Mouse (Mus musculus): Measurements from ENCODE around the gene Pnldc1. TPM values are rescaled to one million over a fixed set of nuclear protein-coding genes. Genes with fewer than 3 reads are reported as not detected.

Pnldc1 gene
- polyA plus RNA-seq, 1 experiment from 2014 or later = 2.8 TPM

GRCm38 (mm10) chr17:12849778-12850382 is 60.1 kb downstream of the Pnldc1 start:
- Histone ChIP-seq H3K4me1 (no peaks in the 10 kb centered on the region), H3K9ac (no peak overlapping the region), H3K27me3 (no peaks in the 10 kb centered on the region), H3K36me3 (ENCODE audit: poor library complexity, severe bottlenecking) (no peaks in the 10 kb centered on the region), H3K9me3 (replicated peaks) (no peaks in the 10 kb centered on the region), H3K4me3 (no peak overlapping the region), H3K27ac (no peak overlapping the region), H3K4me2 (no peak overlapping the region)
- WGBS = 86% methylated on average over 8 of the region's 8 CpGs
- peak; percentile 69; the same call in 1 of the 2 replicates for ATAC-seq

- WGBS = 65% methylated on average over 4 of the region's 4 CpGs
- ATAC-seq = no peak
These were observed 62.3 kb downstream of the Pnldc1 start for GRCm38 (mm10) chr17:12847736-12848135.

DNA sequence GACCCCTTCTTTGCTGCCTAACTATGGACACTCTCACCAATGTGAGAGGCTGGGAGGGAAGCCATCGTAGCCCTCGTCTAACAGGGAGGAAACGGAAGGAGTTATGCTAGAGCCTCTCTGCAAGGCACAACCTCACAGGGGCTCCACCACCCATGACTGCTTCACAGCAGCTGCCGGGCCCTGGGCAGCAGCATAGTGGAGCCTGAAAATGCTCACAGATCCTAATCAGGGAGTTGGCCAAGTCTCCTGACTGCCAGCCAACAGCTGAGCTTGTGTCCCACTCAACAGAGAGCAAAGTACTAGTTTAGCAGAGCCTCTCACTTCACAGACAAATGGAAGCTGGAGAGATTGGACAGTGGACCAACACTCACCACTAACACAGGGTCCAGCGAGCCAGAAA is 63.6 kb downstream of the Pnldc1 start:
- Histone ChIP-seq H3K9ac (no peak overlapping the region), H3K27me3 (no peaks in the 10 kb centered on the region), H3K4me1 (no peaks in the 10 kb centered on the region), H3K9me3 (replicated peaks) (no peaks in the 10 kb centered on the region), H3K27ac (no peak overlapping the region), H3K36me3 (ENCODE audit: poor library complexity, severe bottlenecking) (no peaks in the 10 kb centered on the region), H3K4me2 (no peak overlapping the region), H3K4me3 (no peak overlapping the region)
- ATAC-seq = no peak
- WGBS = 76% methylated on average over 5 of the region's 5 CpGs

More at GRCm38 (mm10) chr17:12847736-12848135, 62.3 kb downstream of the Pnldc1 start:
- no peak overlapping the region for H3K4me2 ChIP-seq
- H3K4me1 ChIP-seq = no peaks in the 10 kb centered on the region
- no peaks in the 10 kb centered on the region for H3K36me3 ChIP-seq (ENCODE audit: poor library complexity, severe bottlenecking)
- no peak overlapping the region for H3K4me3 ChIP-seq
- H3K27me3 ChIP-seq = no peaks in the 10 kb centered on the region
- H3K27ac ChIP-seq = no peak overlapping the region
- no peak overlapping the region for H3K9ac ChIP-seq
- H3K9me3 ChIP-seq (replicated peaks) = no peaks in the 10 kb centered on the region

DNA sequence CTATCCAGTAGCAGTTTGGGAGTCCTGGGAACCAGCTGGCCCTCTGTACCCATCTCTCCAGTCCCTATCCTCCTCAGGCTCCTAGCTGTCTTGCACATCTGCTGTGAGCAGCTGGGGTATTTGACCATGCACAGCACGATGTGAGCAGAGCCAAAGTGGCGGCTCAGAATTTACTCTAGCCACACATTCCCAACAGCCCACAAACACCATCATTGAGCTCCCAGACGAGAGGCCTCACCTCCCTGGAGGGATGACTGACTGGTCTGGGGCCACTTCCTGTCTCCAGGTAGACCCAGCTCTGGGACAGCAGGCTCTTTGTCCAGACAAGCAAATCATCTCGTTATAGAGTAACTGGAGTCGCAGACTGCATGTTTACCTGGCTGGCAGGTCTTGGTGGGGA is 64.2 kb downstream of the Pnldc1 start:
- no peak for ATAC-seq
- 56% methylated on average over 5 of the region's 5 CpGs for WGBS
- Histone ChIP-seq H3K4me3 (no peak overlapping the region), H3K9me3 (replicated peaks) (no peaks in the 10 kb centered on the region), H3K27ac (no peak overlapping the region), H3K4me1 (no peaks in the 10 kb centered on the region), H3K27me3 (no peaks in the 10 kb centered on the region), H3K4me2 (no peak overlapping the region), H3K36me3 (ENCODE audit: poor library complexity, severe bottlenecking) (no peaks in the 10 kb centered on the region), H3K9ac (no peak overlapping the region)

GRCm38 (mm10) chr17:12844540-12844939 is 65.5 kb downstream of the Pnldc1 start:
- no peak for ATAC-seq
- no peak overlapping the region for H3K4me3 ChIP-seq
- no peak overlapping the region for H3K4me2 ChIP-seq
- no peaks in the 10 kb centered on the region for H3K9me3 ChIP-seq (replicated peaks)
- H3K9ac ChIP-seq = no peak overlapping the region
- H3K27ac ChIP-seq = no peak overlapping the region
- H3K36me3 ChIP-seq (ENCODE audit: poor library complexity, severe bottlenecking) = no peaks in the 10 kb centered on the region
- WGBS = 88% methylated on average over 4 of the region's 4 CpGs
- H3K27me3 ChIP-seq = no peaks in the 10 kb centered on the region
- no peaks in the 10 kb centered on the region for H3K4me1 ChIP-seq

- Histone ChIP-seq H3K27ac (no peak overlapping the region), H3K9ac (no peak overlapping the region), H3K9me3 (replicated peaks) (no peaks in the 10 kb centered on the region), H3K36me3 (ENCODE audit: poor library complexity, severe bottlenecking) (no peaks in the 10 kb centered on the region), H3K4me3 (no peak overlapping the region), H3K27me3 (no peaks in the 10 kb centered on the region), H3K4me1 (no peaks in the 10 kb centered on the region), H3K4me2 (no peak overlapping the region)
- ATAC-seq = no peak
- 89% methylated on average over 6 of the region's 6 CpGs for WGBS
These were observed 66.2 kb downstream of the Pnldc1 start for GRCm38 (mm10) chr17:12843826-12844225.

DNA sequence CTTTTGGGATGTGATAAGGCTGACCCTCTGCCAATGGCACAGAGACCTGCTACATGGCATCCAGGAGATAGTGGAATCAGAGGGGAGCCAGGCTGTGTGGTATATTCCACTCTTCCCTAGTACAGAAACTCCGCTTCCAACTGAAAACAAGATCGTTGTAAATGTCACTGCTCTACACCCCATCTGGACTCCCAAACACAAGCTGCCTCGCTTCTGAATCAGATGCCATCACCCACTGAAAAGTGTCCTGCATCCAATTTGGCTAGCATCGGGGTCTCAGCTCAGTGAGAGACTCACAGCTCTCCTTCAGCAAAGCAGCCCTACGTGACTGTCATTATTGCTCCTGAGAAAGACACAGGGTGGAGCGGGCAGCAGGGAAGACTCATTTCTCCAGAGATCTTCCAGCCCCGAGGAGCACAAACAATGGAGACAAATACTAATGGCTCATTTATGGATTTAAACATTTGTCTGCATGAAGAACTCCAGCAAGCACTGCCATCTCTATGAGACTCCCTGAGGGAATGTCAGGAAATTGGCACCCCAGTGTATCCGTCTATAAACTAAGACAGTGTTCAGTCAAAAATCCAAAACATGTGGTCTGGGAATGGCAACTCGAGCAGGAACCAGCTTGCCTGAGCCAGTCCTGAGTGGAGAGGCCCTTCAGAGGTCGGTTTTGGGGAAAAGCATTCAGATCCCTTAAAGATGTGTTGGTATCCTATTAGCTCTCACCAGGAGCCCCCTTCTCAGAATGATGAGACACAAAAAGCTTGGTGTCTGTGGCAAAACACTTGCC is 70.4 kb downstream of the Pnldc1 start:
- H3K27me3 ChIP-seq = no peaks in the 10 kb centered on the region
- H3K27ac ChIP-seq = no peak overlapping the region
- WGBS = 67% methylated on average over 10 of the region's 10 CpGs
- no peak overlapping the region for H3K9ac ChIP-seq
- H3K4me3 ChIP-seq = no peak overlapping the region
- no peaks in the 10 kb centered on the region for H3K4me1 ChIP-seq
- H3K4me2 ChIP-seq = no peak overlapping the region
- H3K9me3 ChIP-seq (replicated peaks) = no peaks in the 10 kb centered on the region
- no peaks in the 10 kb centered on the region for H3K36me3 ChIP-seq (ENCODE audit: poor library complexity, severe bottlenecking)
- ATAC-seq = peak; percentile 58; the same call in 1 of the 2 replicates

Small RNA genes within 50 kb of the gene (microRNA-seq; reads per million reads assigned to microRNA genes)
- not detected for gene Gm24085

Other genes starting within 250 kb of the Pnldc1 start
- not detected in 2 replicates for gene Slc22a1, start 234.4 kb downstream of the Pnldc1 start, polyA plus RNA-seq (2015; fragmentation: Nextera tagmentation; extraction: Ambion mirVana)
- 10.5 and 11.7 TPM in 2 replicates for gene Igf2r, start 140.6 kb downstream of the Pnldc1 start, polyA plus RNA-seq (2015; fragmentation: Nextera tagmentation; extraction: Ambion mirVana)
- gene Mas1, start 42.1 kb downstream of the Pnldc1 start, polyA plus RNA-seq (2015; fragmentation: Nextera tagmentation; extraction: Ambion mirVana) = not detected in 2 replicates
- gene Mrgprh, start 34.2 kb downstream of the Pnldc1 start, polyA plus RNA-seq (2015; fragmentation: Nextera tagmentation; extraction: Ambion mirVana) = not detected in 2 replicates
- 470 and 497 TPM in 2 replicates for gene Tcp1, start 5.5 kb upstream of the Pnldc1 start, polyA plus RNA-seq (2015; fragmentation: Nextera tagmentation; extraction: Ambion mirVana)
- 170 and 186 TPM in 2 replicates for gene Mrpl18, start 6.1 kb upstream of the Pnldc1 start, polyA plus RNA-seq (2015; fragmentation: Nextera tagmentation; extraction: Ambion mirVana)
- 0.71 and 1.5 TPM in 2 replicates for gene Acat3, start 30.4 kb upstream of the Pnldc1 start, polyA plus RNA-seq (2015; fragmentation: Nextera tagmentation; extraction: Ambion mirVana)
- gene Acat2, start 50.5 kb upstream of the Pnldc1 start, polyA plus RNA-seq (2015; fragmentation: Nextera tagmentation; extraction: Ambion mirVana) = 348 and 354 TPM in 2 replicates
- gene Wtap, start 83.9 kb upstream of the Pnldc1 start, polyA plus RNA-seq (2015; fragmentation: Nextera tagmentation; extraction: Ambion mirVana) = 166 and 170 TPM in 2 replicates
- 116 and 118 TPM in 2 replicates for gene Sod2, start 96.6 kb upstream of the Pnldc1 start, polyA plus RNA-seq (2015; fragmentation: Nextera tagmentation; extraction: Ambion mirVana)
- gene Gpr31b, start 142.1 kb upstream of the Pnldc1 start, polyA plus RNA-seq (2015; fragmentation: Nextera tagmentation; extraction: Ambion mirVana) = not detected in 2 replicates
- gene Tcp10b, start 150.9 kb upstream of the Pnldc1 start, polyA plus RNA-seq (2015; fragmentation: Nextera tagmentation; extraction: Ambion mirVana) = 0.14 TPM in 1 of 2 replicates, not detected in the other
- gene Unc93a, start 221.6 kb upstream of the Pnldc1 start, polyA plus RNA-seq (2015; fragmentation: Nextera tagmentation; extraction: Ambion mirVana) = 0.09 TPM in 1 of 2 replicates, not detected in the other

Measured in forebrain, embryonic 13.5 days (tissue).